9 mouse cellular contexts compared by ENCODE assay signal in genomic region chr3:51539567-51540408, GRCm38 (mm10). TPM values are rescaled to one million over a fixed set of nuclear protein-coding genes. Genes with fewer than 3 reads are reported as not detected.
DNase-seq lines count a peak whose midpoint lies in the region; ATAC-seq and TF ChIP-seq lines count a peak whose summit lies in the region.
"Had no signal": no experiment of that assay in that cellular context is flagged by ENCODE, and none has a peak within 500 bp of the region (broad histone marks: within the 10 kb centered on the region; RNA-seq: fewer than 3 reads in every experiment).

No protein-coding gene starts in this region.

- no peaks in the 10 kb centered on the region for H3K9me3 ChIP-seq in kidney, embryonic 14.5 days (ENCODE audit: control insufficient read depth, low read length)
- no peaks in the 10 kb centered on the region for H3K9me3 ChIP-seq in heart, postnatal 0 days (replicated peaks; ENCODE audit: control insufficient read depth, low read length)
- H3K9me3 ChIP-seq in midbrain, embryonic 13.5 days, result no peaks in the 10 kb centered on the region
- H3K9me3 ChIP-seq: embryonic facial prominence, embryonic 12.5 days had no signal

- no peak overlapping the region for H3K4me3 ChIP-seq in kidney, embryonic 14.5 days (ENCODE audit: low read length)
- no peak overlapping the region for H3K4me3 ChIP-seq in heart, postnatal 0 days (ENCODE audit: low read depth, low read length)
- H3K4me3 ChIP-seq in midbrain, embryonic 13.5 days (replicated peaks), result no peak overlapping the region
- no peak overlapping the region for H3K4me3 ChIP-seq in testis, adult 2 months (ENCODE audit: control insufficient read depth, low read depth, low read length)
- H3K4me3 ChIP-seq: embryonic facial prominence, embryonic 12.5 days had no signal

- ATAC-seq in kidney, embryonic 14.5 days (ENCODE audit: low FRiP score, low TSS enrichment), result no peak; the same call in 1 of the 2 replicates
- ATAC-seq in heart, postnatal 0 days (ENCODE audit: insufficient read depth, low read depth), result peak; percentile 57; the same call in 1 of the 2 replicates
- peak; percentile 59; the same call in 1 of the 2 replicates for ATAC-seq in midbrain, embryonic 13.5 days

- no peak overlapping the region for H3K4me2 ChIP-seq in kidney, embryonic 14.5 days (replicated peaks; ENCODE audit: low read depth, low read length)
- H3K4me2 ChIP-seq in heart, postnatal 0 days (ENCODE audit: low read depth, low read length), result no peak overlapping the region
- H3K4me2 ChIP-seq in midbrain, embryonic 13.5 days (replicated peaks), result no peak overlapping the region
- H3K4me2 ChIP-seq: embryonic facial prominence, embryonic 12.5 days had no signal

- peak; percentile 27 for DNase-seq in kidney, adult 11 months
- peak; percentile 44 for DNase-seq in adrenal gland, adult 8-10 months
- peak; percentile 84 for DNase-seq in embryo, embryonic 10.5 days (ENCODE audit: low spot score)
- peak; percentile 47 for DNase-seq in heart, postnatal 0 days (ENCODE audit: low spot score)
- peak; percentile 49 to 54 for DNase-seq in layer of hippocampus, postnatal 36 days

- TF ChIP-seq EP300 in heart, postnatal 0 days (IDR thresholded peaks at IDR 0.05; ENCODE audit: low read depth), result no peak

- H3K4me1 ChIP-seq in kidney, embryonic 14.5 days (ENCODE audit: control insufficient read depth, insufficient read depth, low read length), result no peaks in the 10 kb centered on the region
- no peaks in the 10 kb centered on the region for H3K4me1 ChIP-seq in heart, postnatal 0 days (ENCODE audit: control insufficient read depth, insufficient read depth)
- H3K4me1 ChIP-seq in midbrain, embryonic 13.5 days (replicated peaks), result no peaks in the 10 kb centered on the region
- H3K4me1 ChIP-seq in testis, adult 2 months (ENCODE audit: control insufficient read depth, insufficient read depth, low read length), result no peaks in the 10 kb centered on the region
- H3K4me1 ChIP-seq: embryonic facial prominence, embryonic 12.5 days had no signal

- no peak for TF ChIP-seq POLR2A in testis, adult 2 months (IDR thresholded peaks at IDR 0.05; ENCODE audit: control insufficient read depth, low read depth, low read length)

- TF ChIP-seq CTCF in heart, postnatal 0 days (IDR thresholded peaks at IDR 0.05; ENCODE audit: low read depth), result peak; percentile 72
- peak; percentile 67; the same call in 1 of the 2 replicates for TF ChIP-seq CTCF in testis, adult 2 months (IDR thresholded peaks at IDR 0.05; ENCODE audit: control insufficient read depth, insufficient read depth, insufficient replicate concordance, low read depth, low read length)

- H3K36me3 ChIP-seq in kidney, embryonic 14.5 days (ENCODE audit: control insufficient read depth, insufficient read depth, low read length), result peaks cover 49% of the 10 kb centered on the region
- H3K36me3 ChIP-seq in heart, postnatal 0 days (replicated peaks; ENCODE audit: control insufficient read depth, insufficient read depth, low read length), result peaks cover 67% of the 10 kb centered on the region
- peaks cover 73% of the 10 kb centered on the region for H3K36me3 ChIP-seq in midbrain, embryonic 13.5 days
- no peaks in the 10 kb centered on the region for H3K36me3 ChIP-seq in testis, adult 2 months (ENCODE audit: control insufficient read depth, insufficient read depth, low read length)

- no peak overlapping the region for H3K9ac ChIP-seq in kidney, embryonic 14.5 days (ENCODE audit: low read depth, low read length)
- no peak overlapping the region for H3K9ac ChIP-seq in heart, postnatal 0 days (replicated peaks; ENCODE audit: low read depth, low read length)
- no peak overlapping the region for H3K9ac ChIP-seq in midbrain, embryonic 13.5 days (replicated peaks)
- H3K9ac ChIP-seq: embryonic facial prominence, embryonic 12.5 days had no signal

- no peaks in the 10 kb centered on the region for H3K27me3 ChIP-seq in kidney, embryonic 14.5 days (ENCODE audit: control insufficient read depth, insufficient read depth, low read length)
- no peaks in the 10 kb centered on the region for H3K27me3 ChIP-seq in heart, postnatal 0 days (ENCODE audit: control insufficient read depth, insufficient read depth, low read length)
- no peaks in the 10 kb centered on the region for H3K27me3 ChIP-seq in midbrain, embryonic 13.5 days
- no peaks in the 10 kb centered on the region for H3K27me3 ChIP-seq in testis, adult 2 months (ENCODE audit: control insufficient read depth, insufficient read depth, low read length)
- H3K27me3 ChIP-seq: embryonic facial prominence, embryonic 12.5 days had no signal

- WGBS in kidney, embryonic 14.5 days, result 61% methylated on average over 15 of the region's 15 CpGs
- 54% methylated on average over 15 of the region's 15 CpGs for WGBS in heart, postnatal 0 days
- WGBS in midbrain, embryonic 13.5 days, result 54% methylated on average over 15 of the region's 15 CpGs

- H3K27ac ChIP-seq in kidney, embryonic 14.5 days (ENCODE audit: low read depth, low read length), result no peak overlapping the region
- H3K27ac ChIP-seq in heart, postnatal 0 days (ENCODE audit: low read depth), result peak overlapping the region; percentile 38
- 0 out of 2 replicates have a peak overlapping the region, but pooled peaks have one; percentile 4 for H3K27ac ChIP-seq in midbrain, embryonic 13.5 days
- H3K27ac ChIP-seq in testis, adult 2 months (ENCODE audit: control insufficient read depth, insufficient read depth, low read depth, low read length), result no peak overlapping the region
- H3K27ac ChIP-seq: embryonic facial prominence, embryonic 12.5 days had no signal

RNA-seq across cellular contexts. Expression of gene Setd7, which starts 20.9 kb away (rescaled TPM):
- 4.3 and 4.7 TPM in 2 replicates for polyA plus RNA-seq in kidney, embryonic 14.5 days (2014; fragmentation: Nextera tagmentation; extraction: Ambion mirVana)
- 10 to 100 TPM; 52.6 to 77.9 (median 66.4) TPM for total RNA-seq in adrenal gland, adult 8-10 months (2022)
- 24.8 and 54.7 TPM in 2 replicates for total RNA-seq in heart, postnatal 0 days (2014; rRNA removed; ENCODE audit: low replicate concordance)
- polyA plus RNA-seq in heart, postnatal 0 days (2015; fragmentation: Nextera tagmentation; extraction: Ambion mirVana), result 2.5 and 3.0 TPM in 2 replicates
- total RNA-seq in layer of hippocampus, postnatal 36 days (2021), result 100 to 1,000 TPM; 159 to 165 TPM
- polyA plus RNA-seq in midbrain, embryonic 13.5 days (2015; fragmentation: Nextera tagmentation; extraction: Ambion mirVana), result 4.6 TPM in 2 replicates
- polyA plus RNA-seq in testis, adult 2 months (2012; rRNA removed), result 1.6 TPM in 2 replicates

RNA-seq across cellular contexts. Expression of gene Rab33b, which starts 56.1 kb away (rescaled TPM):
- polyA plus RNA-seq in kidney, embryonic 14.5 days (2014; fragmentation: Nextera tagmentation; extraction: Ambion mirVana), result 10.5 and 17.5 TPM in 2 replicates
- 10 to 100 TPM; 13.9 to 18.5 (median 17.4) TPM for total RNA-seq in adrenal gland, adult 8-10 months (2022)
- total RNA-seq in heart, postnatal 0 days (2014; rRNA removed; ENCODE audit: low replicate concordance), result 9.0 and 9.5 TPM in 2 replicates
- 11.3 and 12.7 TPM in 2 replicates for polyA plus RNA-seq in heart, postnatal 0 days (2015; fragmentation: Nextera tagmentation; extraction: Ambion mirVana)
- total RNA-seq in layer of hippocampus, postnatal 36 days (2021), result 10 to 100 TPM; 23.0 to 25.0 TPM
- polyA plus RNA-seq in midbrain, embryonic 13.5 days (2015; fragmentation: Nextera tagmentation; extraction: Ambion mirVana), result 21.9 and 22.0 TPM in 2 replicates
- polyA plus RNA-seq in testis, adult 2 months (2012; rRNA removed), result 3.7 and 4.2 TPM in 2 replicates

Comparison
In these comparisons a context has a peak if more than half of its experiments do, and no peak if none do; other contexts are left out.
1. DNase-seq: peak in every context shown above with its lines; median percentile 84 in embryo, embryonic 10.5 days; 52 in layer of hippocampus, postnatal 36 days; 47 in heart, postnatal 0 days; 44 in adrenal gland, adult 8-10 months; 27 in kidney, adult 11 months.
2. H3K27ac ChIP-seq: peak in heart, postnatal 0 days (single experiment) and midbrain, embryonic 13.5 days (single experiment); none in kidney, embryonic 14.5 days (single experiment) and testis, adult 2 months (single experiment).